Mouse (Mus musculus) neural tube, embryonic 12.5 days (tissue): ENCODE data around the gene 1500009L16Rik. TPM values are rescaled to one million over a fixed set of nuclear protein-coding genes. Genes with fewer than 3 reads are reported as not detected.

ENCODE experiments used
- polyA plus RNA-seq: library from polyadenylated mRNA; unstranded; fragments of >200 nt; fragmentation: Nextera tagmentation; extraction: Ambion mirVana; gene quantifications from 2 replicates; pipeline ENCODE4 v1.2.1, GENCODE M21; 2016

Gene 1500009L16Rik
- polyA plus RNA-seq, 1 experiment from 2014 or later = 34.4 TPM

Other genes with a start within 250 kb of the 1500009L16Rik start
- gene Aldh1l2, start 188.7 kb upstream of the 1500009L16Rik start, polyA plus RNA-seq = 12.8 TPM in 2 replicates
- gene Washc4, start 179.1 kb upstream of the 1500009L16Rik start, polyA plus RNA-seq = 36.8 and 41.0 TPM in 2 replicates
- gene Appl2, start 74.1 kb upstream of the 1500009L16Rik start, polyA plus RNA-seq = 45.1 and 54.3 TPM in 2 replicates